Mouse (Mus musculus) forebrain, postnatal 0 days (tissue): ENCODE data around the gene Ppm1b. TPM values are rescaled to one million over a fixed set of nuclear protein-coding genes. Genes with fewer than 3 reads are reported as not detected.

Experiments
- ATAC-seq: fragments of 200-750 bp; cut with Nextera tagmentation; 2 replicates; pipeline ENCODE4 v1.8.0; 2017; ENCODE audit warnings: mild to moderate bottlenecking, moderate library complexity
- DNase-seq: peaks from one replicate; pipeline ENCODE4 v3.0.0-alpha.2; 2015
- H3K27ac ChIP-seq: fragments of 300-500 bp; sonication (generic); 2 replicates; pipeline ENCODE4 v1.5.1; 2014; ENCODE audit warnings: low read depth, mild to moderate bottlenecking, antibody characterized with exemption, low read length, moderate library complexity, mixed read lengths
- H3K27me3 ChIP-seq: fragments of 300-500 bp; sonication (generic); 2 replicates; pipeline ENCODE4 v1.6.1; 2014; ENCODE audit warnings: mild to moderate bottlenecking, low read length, mixed read lengths; ENCODE audit not compliant: insufficient read depth
- H3K36me3 ChIP-seq: fragments of 300-500 bp; sonication (generic); 2 replicates; pipeline ENCODE4 v1.6.1; 2014; ENCODE audit warnings: mild to moderate bottlenecking, moderate library complexity; ENCODE audit not compliant: insufficient read depth
- H3K4me1 ChIP-seq: fragments of 300-500 bp; sonication (generic); 2 replicates; pipeline ENCODE4 v1.6.1; 2014; ENCODE audit warnings: antibody characterized with exemption; ENCODE audit not compliant: insufficient read depth
- H3K4me2 ChIP-seq: fragments of 300-500 bp; sonication (generic); 2 replicates; pipeline ENCODE4 v1.6.1; 2014; ENCODE audit warnings: low read depth, mild to moderate bottlenecking, moderate library complexity
- H3K4me3 ChIP-seq: fragments of 300-500 bp; sonication (generic); 2 replicates; pipeline ENCODE4 v1.5.1; 2014; ENCODE audit warnings: low read depth, low read length, mixed read lengths
- H3K9ac ChIP-seq: fragments of 300-500 bp; sonication (generic); 2 replicates; pipeline ENCODE4 v1.6.1; 2014; ENCODE audit warnings: mild to moderate bottlenecking
- H3K9me3 ChIP-seq: fragments of 300-500 bp; sonication (generic); 2 replicates; pipeline ENCODE4 v1.6.1; 2016; ENCODE audit warnings: low read length
- CTCF ChIP-seq: sonication (generic); IDR thresholded peaks from 2 replicates; pipeline ENCODE4 v1.5.1; 2016; ENCODE audit warnings: antibody characterized with exemption, control low read depth, low read depth
- WGBS: fragments of 180-500 bp; shearing (Covaris S2); extraction: QIAGEN DNeasy Blood & Tissue Kit; methylation state at CpG from one replicate; pipeline ENCODE4 v1.1.7; 2014; 5-methylcytosine and 5-hydroxymethylcytosine counted together
- polyA plus RNA-seq: library from polyadenylated mRNA; unstranded; fragments of >200 nt; fragmentation: Nextera tagmentation; extraction: Ambion mirVana; gene quantifications from 2 replicates; pipeline ENCODE4 v1.2.1, GENCODE M21; 2015
- total RNA-seq: library from RNA; depleted of rRNA; stranded (reverse); fragments of >200 nt; gene quantifications from 2 replicates; pipeline ENCODE4 v1.2.3, GENCODE M21; 2014

Ppm1b gene
- total and polyA plus RNA-seq, 2 experiments from 2014 or later, result 62.9 to 68.8 TPM

- Histone ChIP-seq H3K27me3 (no peaks in the 10 kb centered on the region), H3K27ac (no peak overlapping the region), H3K4me2 (no peak overlapping the region), H3K36me3 (0 out of 2 replicates have a peak, but pooled peaks cover 4% of the 10 kb centered on the region), H3K4me1 (no peaks in the 10 kb centered on the region), H3K9me3 (no peaks in the 10 kb centered on the region), H3K9ac (no peak overlapping the region), H3K4me3 (no peak overlapping the region)
- TF ChIP-seq CTCF, result no peak
- DNase-seq (no peak), ATAC-seq (no peak)
- 67% methylated on average over 10 of the region's 10 CpGs for WGBS
Observed at GRCm38 (mm10) chr17:84999636-85000035, 43.1 kb downstream of the Ppm1b start.

GRCm38 (mm10) chr17:85013485-85013884, 56.9 kb downstream of the Ppm1b start:
- DNase-seq, result no peak
- Histone ChIP-seq H3K27me3 (no peaks in the 10 kb centered on the region), H3K4me2 (no peak overlapping the region), H3K27ac (no peak overlapping the region; the same call in 1 of the 2 replicates), H3K4me3 (no peak overlapping the region), H3K4me1 (no peaks in the 10 kb centered on the region), H3K9me3 (no peaks in the 10 kb centered on the region), H3K9ac (no peak overlapping the region), H3K36me3 (peaks cover 3% of the 10 kb centered on the region; the same call in 1 of the 2 replicates)
- no peak for ATAC-seq
- WGBS, result 69% methylated on average over 6 of the region's 6 CpGs
- no peak for TF ChIP-seq CTCF

GRCm38 (mm10) chr17:85014632-85015031, 58.1 kb downstream of the Ppm1b start:
- Histone ChIP-seq H3K4me3 (no peak overlapping the region), H3K4me2 (no peak overlapping the region), H3K36me3 (peaks cover 3% of the 10 kb centered on the region; the same call in 1 of the 2 replicates), H3K9ac (no peak overlapping the region), H3K9me3 (no peaks in the 10 kb centered on the region), H3K4me1 (no peaks in the 10 kb centered on the region), H3K27me3 (no peaks in the 10 kb centered on the region), H3K27ac (no peak overlapping the region)
- WGBS, result 90% methylated on average over 3 of the region's 3 CpGs
- TF ChIP-seq CTCF, result no peak
- no peak for DNase-seq
- ATAC-seq, result no peak

GRCm38 (mm10) chr17:85018344-85018743, 61.8 kb downstream of the Ppm1b start:
- H3K27ac ChIP-seq, result no peak overlapping the region
- no peak overlapping the region for H3K9ac ChIP-seq
- H3K4me2 ChIP-seq, result no peak overlapping the region
- no peak for TF ChIP-seq CTCF
- DNase-seq (no peak), ATAC-seq (no peak)
- no peaks in the 10 kb centered on the region for H3K27me3 ChIP-seq
- WGBS, result 82% methylated on average over 3 of the region's 3 CpGs
- no peaks in the 10 kb centered on the region for H3K9me3 ChIP-seq
- H3K4me3 ChIP-seq, result no peak overlapping the region
- H3K4me1 ChIP-seq, result no peaks in the 10 kb centered on the region
- no peaks in the 10 kb centered on the region for H3K36me3 ChIP-seq

GRCm38 (mm10) chr17:85018794-85019193, 62.3 kb downstream of the Ppm1b start:
- no peak overlapping the region for H3K4me3 ChIP-seq
- H3K36me3 ChIP-seq, result no peaks in the 10 kb centered on the region
- DNase-seq, result no peak
- no peaks in the 10 kb centered on the region for H3K4me1 ChIP-seq
- H3K27ac ChIP-seq, result no peak overlapping the region
- TF ChIP-seq CTCF, result no peak
- H3K4me2 ChIP-seq, result no peak overlapping the region
- 79% methylated on average over 5 of the region's 5 CpGs for WGBS
- H3K9me3 ChIP-seq, result no peaks in the 10 kb centered on the region
- no peak overlapping the region for H3K9ac ChIP-seq
- ATAC-seq, result no peak
- H3K27me3 ChIP-seq, result no peaks in the 10 kb centered on the region

GRCm38 (mm10) chr17:85020343-85020742, 63.8 kb downstream of the Ppm1b start:
- no peak overlapping the region for H3K9ac ChIP-seq
- no peak overlapping the region for H3K4me3 ChIP-seq
- no peak overlapping the region for H3K27ac ChIP-seq
- H3K36me3 ChIP-seq, result no peaks in the 10 kb centered on the region
- no peaks in the 10 kb centered on the region for H3K4me1 ChIP-seq
- no peak for TF ChIP-seq CTCF
- no peaks in the 10 kb centered on the region for H3K27me3 ChIP-seq
- no peak overlapping the region for H3K4me2 ChIP-seq
- H3K9me3 ChIP-seq, result no peaks in the 10 kb centered on the region
- ATAC-seq (no peak), DNase-seq (no peak)
- WGBS, result 90% methylated on average over 3 of the region's 3 CpGs

- peak; percentile 66 for TF ChIP-seq CTCF
- 53% methylated on average over 22 of the region's 22 CpGs for WGBS
- Histone ChIP-seq H3K27ac (no peak overlapping the region), H3K4me1 (no peaks in the 10 kb centered on the region), H3K36me3 (no peaks in the 10 kb centered on the region), H3K4me3 (no peak overlapping the region), H3K4me2 (no peak overlapping the region), H3K27me3 (no peaks in the 10 kb centered on the region), H3K9me3 (no peaks in the 10 kb centered on the region), H3K9ac (no peak overlapping the region)
- DNase-seq, result peak; percentile 87
- peak; percentile 60 for ATAC-seq
Observed at GRCm38 (mm10) chr17:85023247-85024167, 67.0 kb downstream of the Ppm1b start.
